Mouse (Mus musculus): ENCODE results near the gene Dnah17. TPM values are rescaled to one million over a fixed set of nuclear protein-coding genes. Genes with fewer than 3 reads are reported as not detected.

Dnah17 gene
- total RNA-seq, 1 experiment = 0.40 TPM

GRCm38 (mm10) chr11:118031134-118031533, 99.3 kb downstream of the Dnah17 start:
- peaks cover 3 to 16% of the 10 kb centered on the region in 2 experiments; a peak in 3 of 4 replicates for H3K4me1 ChIP-seq (ENCODE audit: control insufficient read depth in 2 of 2, insufficient read depth in 2 of 2, low read length in 2 of 2, poor library complexity in 1 of 2)

GRCm38 (mm10) chr11:118029170-118029569, 101.3 kb downstream of the Dnah17 start:
- in situ Hi-C loops (cut with MboI; ENCODE audit: low sequenced_read_pairs in 2 of 2, unreplicated experiment in 2 of 2) = no loop called here
- Histone ChIP-seq H3K4me1 (ENCODE audit: control insufficient read depth in 2 of 2, insufficient read depth in 2 of 2, low read length in 2 of 2, poor library complexity in 1 of 2) (peaks cover 0 to 9% of the 10 kb centered on the region in 2 experiments; a peak in 2 of 4 replicates), H3K4me3 (ENCODE audit: insufficient read depth in 1 of 2, low read depth in 1 of 2, low read length in 2 of 2, poor library complexity in 1 of 2, severe bottlenecking in 1 of 2) (no peak overlapping the region), H3K9me3 (ENCODE audit: control insufficient read depth, insufficient read depth, low read depth, low read length) (no peaks in the 10 kb centered on the region), H3K27ac (ENCODE audit: insufficient read depth, low read depth, low read length, poor library complexity, severe bottlenecking) (no peak overlapping the region), H3K9ac (ENCODE audit: insufficient read depth, low read depth, low read length, poor library complexity, severe bottlenecking) (no peak overlapping the region), H3K36me3 (ENCODE audit: control insufficient read depth, insufficient read depth, low read length, poor library complexity, severe bottlenecking) (peaks cover 10% of the 10 kb centered on the region)
- no peak for TF ChIP-seq ZC3H11A (IDR thresholded peaks at IDR 0.05; ENCODE audit: borderline replicate concordance, low read depth, low read length)
- no peak for TF ChIP-seq MAFK (IDR thresholded peaks at IDR 0.05; ENCODE audit: insufficient read depth, low read depth, low read length)
- no peak for TF ChIP-seq CHD2 (IDR thresholded peaks at IDR 0.05; ENCODE audit: low read depth, low read length)
- TF ChIP-seq ZNF384 (IDR thresholded peaks at IDR 0.05; ENCODE audit: low read depth, low read length) = no peak
- TF ChIP-seq HCFC1 (IDR thresholded peaks at IDR 0.05; ENCODE audit: borderline replicate concordance, insufficient read depth, low read length) = no peak
- no peak for DNase-seq (ENCODE audit: low read depth, low spot score)

More at GRCm38 (mm10) chr11:118031134-118031533, 99.3 kb downstream of the Dnah17 start:
- H3K27ac ChIP-seq (ENCODE audit: insufficient read depth, low read depth, low read length, poor library complexity, severe bottlenecking) = no peak overlapping the region
- in situ Hi-C loops (cut with MboI; ENCODE audit: low sequenced_read_pairs in 2 of 2, unreplicated experiment in 2 of 2) = no loop called here
- TF ChIP-seq CHD2 (IDR thresholded peaks at IDR 0.05; ENCODE audit: low read depth, low read length) (no peak), ZC3H11A (IDR thresholded peaks at IDR 0.05; ENCODE audit: borderline replicate concordance, low read depth, low read length) (no peak), MAFK (IDR thresholded peaks at IDR 0.05; ENCODE audit: insufficient read depth, low read depth, low read length) (no peak), HCFC1 (IDR thresholded peaks at IDR 0.05; ENCODE audit: borderline replicate concordance, insufficient read depth, low read length) (no peak), ZNF384 (IDR thresholded peaks at IDR 0.05; ENCODE audit: low read depth, low read length) (no peak)
- H3K9ac ChIP-seq (ENCODE audit: insufficient read depth, low read depth, low read length, poor library complexity, severe bottlenecking) = no peak overlapping the region
- H3K4me3 ChIP-seq (ENCODE audit: insufficient read depth in 1 of 2, low read depth in 1 of 2, low read length in 2 of 2, poor library complexity in 1 of 2, severe bottlenecking in 1 of 2) = no peak overlapping the region
- no peaks in the 10 kb centered on the region for H3K36me3 ChIP-seq (ENCODE audit: control insufficient read depth, insufficient read depth, low read length, poor library complexity, severe bottlenecking)
- no peaks in the 10 kb centered on the region for H3K9me3 ChIP-seq (ENCODE audit: control insufficient read depth, insufficient read depth, low read depth, low read length)
- no peak for DNase-seq (ENCODE audit: low read depth, low spot score)

- H3K27ac ChIP-seq (ENCODE audit: insufficient read depth, low read depth, low read length, poor library complexity, severe bottlenecking) = no peak overlapping the region
- TF ChIP-seq ZNF384 (IDR thresholded peaks at IDR 0.05; ENCODE audit: low read depth, low read length) (no peak), HCFC1 (IDR thresholded peaks at IDR 0.05; ENCODE audit: borderline replicate concordance, insufficient read depth, low read length) (no peak), CHD2 (IDR thresholded peaks at IDR 0.05; ENCODE audit: low read depth, low read length) (no peak), MAFK (IDR thresholded peaks at IDR 0.05; ENCODE audit: insufficient read depth, low read depth, low read length) (no peak), ZC3H11A (IDR thresholded peaks at IDR 0.05; ENCODE audit: borderline replicate concordance, low read depth, low read length) (no peak)
These were observed 106.3 kb downstream of the Dnah17 start for GRCm38 (mm10) chr11:118024111-118024510.

GRCm38 (mm10) chr11:118023475-118023874, 107.0 kb downstream of the Dnah17 start:
- no peak for TF ChIP-seq CHD2 (IDR thresholded peaks at IDR 0.05; ENCODE audit: low read depth, low read length)
- no peak for TF ChIP-seq ZNF384 (IDR thresholded peaks at IDR 0.05; ENCODE audit: low read depth, low read length)
- no peak for TF ChIP-seq ZC3H11A (IDR thresholded peaks at IDR 0.05; ENCODE audit: borderline replicate concordance, low read depth, low read length)
- TF ChIP-seq MAFK (IDR thresholded peaks at IDR 0.05; ENCODE audit: insufficient read depth, low read depth, low read length) = no peak
- no peak for TF ChIP-seq HCFC1 (IDR thresholded peaks at IDR 0.05; ENCODE audit: borderline replicate concordance, insufficient read depth, low read length)
- H3K36me3 ChIP-seq (ENCODE audit: control insufficient read depth, insufficient read depth, low read length, poor library complexity, severe bottlenecking) = peaks cover 40% of the 10 kb centered on the region
- no peaks in the 10 kb centered on the region for H3K9me3 ChIP-seq (ENCODE audit: control insufficient read depth, insufficient read depth, low read depth, low read length)
- H3K9ac ChIP-seq (ENCODE audit: insufficient read depth, low read depth, low read length, poor library complexity, severe bottlenecking) = no peak overlapping the region
- no peak overlapping the region for H3K4me3 ChIP-seq (ENCODE audit: insufficient read depth in 1 of 2, low read depth in 1 of 2, low read length in 2 of 2, poor library complexity in 1 of 2, severe bottlenecking in 1 of 2)
- H3K4me1 ChIP-seq (ENCODE audit: control insufficient read depth in 2 of 2, insufficient read depth in 2 of 2, low read length in 2 of 2, poor library complexity in 1 of 2) = peaks cover 0 to 8% of the 10 kb centered on the region in 2 experiments; a peak in 2 of 4 replicates
- in situ Hi-C loops (cut with MboI; ENCODE audit: low sequenced_read_pairs in 2 of 2, unreplicated experiment in 2 of 2) = no loop called here
- DNase-seq (ENCODE audit: low read depth, low spot score) = no peak
- no peak overlapping the region for H3K27ac ChIP-seq (ENCODE audit: insufficient read depth, low read depth, low read length, poor library complexity, severe bottlenecking)

More at GRCm38 (mm10) chr11:118024111-118024510, 106.3 kb downstream of the Dnah17 start:
- Histone ChIP-seq H3K4me3 (ENCODE audit: insufficient read depth in 1 of 2, low read depth in 1 of 2, low read length in 2 of 2, poor library complexity in 1 of 2, severe bottlenecking in 1 of 2) (no peak overlapping the region), H3K36me3 (ENCODE audit: control insufficient read depth, insufficient read depth, low read length, poor library complexity, severe bottlenecking) (peaks cover 38% of the 10 kb centered on the region), H3K4me1 (ENCODE audit: control insufficient read depth in 2 of 2, insufficient read depth in 2 of 2, low read length in 2 of 2, poor library complexity in 1 of 2) (peaks cover 0 to 8% of the 10 kb centered on the region in 2 experiments; a peak in 2 of 4 replicates), H3K9ac (ENCODE audit: insufficient read depth, low read depth, low read length, poor library complexity, severe bottlenecking) (no peak overlapping the region), H3K9me3 (ENCODE audit: control insufficient read depth, insufficient read depth, low read depth, low read length) (no peaks in the 10 kb centered on the region)
- in situ Hi-C loops (cut with MboI; ENCODE audit: low sequenced_read_pairs in 2 of 2, unreplicated experiment in 2 of 2) = no loop called here
- DNase-seq (ENCODE audit: low read depth, low spot score) = no peak

All from ES-E14 (cell line).